Mouse (Mus musculus) ovary, postnatal 14 days (tissue): Measurements from ENCODE around the gene Gm20449.
A peak's percentile ranks its signal among the peaks of the same experiment; 100 is the strongest.
"Not testable (repeated sequence)": the region's sequence is repeated elsewhere in the genome, so short reads cannot be mapped to it uniquely, and the experiment has no call there.

Experiments
- DNase-seq: peaks from one replicate; pipeline ENCODE4 v3.0.0; 2022; ENCODE audit warnings: low spot score

The Gm20449 gene

DNA sequence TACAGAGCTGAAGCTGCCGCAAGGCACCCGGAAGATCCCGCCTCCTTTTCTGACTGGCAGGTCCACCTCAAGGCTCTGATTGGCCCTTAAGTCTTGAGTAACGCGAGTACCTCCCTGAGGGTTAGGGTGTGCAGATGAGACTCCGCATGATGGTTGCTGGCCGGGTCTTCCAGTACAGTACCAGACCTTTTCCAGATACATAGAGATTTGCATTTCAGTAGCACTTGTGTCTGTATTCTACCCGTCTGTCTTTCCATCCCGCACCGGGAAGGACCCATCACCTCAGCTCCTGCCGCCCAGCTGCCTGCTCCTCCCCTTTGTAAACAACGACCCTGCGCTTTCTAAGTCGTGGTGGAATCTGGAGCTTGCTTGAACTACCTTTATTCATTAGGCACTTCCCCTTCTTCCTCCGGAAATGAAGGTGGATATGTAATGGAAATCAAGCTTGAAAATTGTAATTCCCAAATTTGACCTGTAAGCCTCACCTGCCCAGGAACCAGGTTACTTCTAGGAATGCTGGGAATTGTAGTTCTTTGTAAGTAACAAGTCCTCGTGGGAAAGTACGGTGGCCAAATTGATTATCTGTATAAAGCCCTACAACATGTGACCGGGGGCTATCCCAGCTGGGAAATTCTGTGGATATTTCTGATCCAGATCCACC is at the start of gene Gm20449, which contains the start of gene AW146154:
Gene Gm20449 (minus strand): TSS at position 29 of the 661 bp plus-strand sequence.
Gene AW146154 (minus strand): TSS at position 502 of the 661 bp plus-strand sequence.
- DNase-seq, result peak; percentile 98

DNA sequence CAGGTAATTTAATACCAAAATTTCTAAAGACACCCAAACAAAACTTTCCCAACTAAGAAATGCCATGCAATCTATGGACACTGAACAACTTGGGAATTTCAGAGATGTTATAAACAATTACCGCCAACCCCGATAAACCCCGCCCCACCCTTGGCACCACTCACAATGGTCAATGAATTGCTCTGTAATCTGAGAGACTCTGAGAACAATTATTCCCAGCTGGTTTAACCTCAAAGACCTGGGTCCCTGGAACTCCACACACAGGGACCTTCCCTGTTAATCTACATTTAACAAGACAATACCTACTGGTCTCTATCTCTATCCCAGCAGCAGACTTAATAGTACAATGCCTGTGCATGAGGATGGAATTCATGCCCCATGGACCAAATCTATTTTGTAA is 13.5 kb upstream of the Gm20449 start:
- no peak for DNase-seq

DNA sequence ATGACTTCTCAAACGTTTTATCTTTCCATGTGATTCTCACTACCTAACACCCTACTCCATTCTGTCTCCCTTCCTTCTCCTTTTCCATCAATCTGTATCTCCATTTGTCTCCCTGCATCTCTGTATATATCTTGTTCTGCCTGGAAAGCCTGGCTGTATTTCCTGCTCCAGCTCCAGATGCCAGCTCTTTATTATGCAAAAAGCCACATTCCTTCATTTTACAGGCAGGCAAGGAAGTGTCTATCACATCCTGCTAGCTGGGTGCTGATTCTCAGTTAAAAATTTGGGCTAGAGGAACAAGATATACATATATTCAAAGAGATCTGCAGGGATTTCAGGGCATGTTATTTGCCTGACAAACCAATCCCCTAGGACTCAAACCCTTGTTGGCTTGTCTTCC is 13.0 kb upstream of the Gm20449 start:
- no peak for DNase-seq

DNA sequence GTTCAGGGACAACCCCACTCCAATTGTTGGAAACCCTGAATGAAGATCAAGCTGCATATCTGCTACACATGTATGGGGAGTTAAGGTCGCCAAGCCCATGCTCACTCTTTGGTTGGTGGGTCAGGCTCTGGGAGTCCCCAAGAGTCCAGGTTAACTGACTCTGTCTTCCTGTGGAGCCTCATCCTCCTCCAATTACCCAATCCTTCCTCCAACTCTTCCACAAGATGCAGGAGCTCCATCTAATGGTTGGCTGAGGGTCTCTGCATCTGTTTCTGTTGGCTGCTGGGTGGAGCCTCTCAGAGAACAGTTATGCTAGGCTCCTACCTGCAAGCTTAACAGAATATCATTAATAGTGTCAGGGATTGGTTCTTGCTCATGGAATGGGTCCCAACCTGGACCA is 3.2 kb upstream of the Gm20449 start:
- no peak for DNase-seq

GRCm38 (mm10) chr7:41500151-41500934 is 1.1 kb upstream of the Gm20449 start:
- peak; percentile 46 for DNase-seq

GRCm38 (mm10) chr7:41499018-41499388 is 214 bp downstream of the Gm20449 start:
- not testable (repeated sequence) for DNase-seq

DNA sequence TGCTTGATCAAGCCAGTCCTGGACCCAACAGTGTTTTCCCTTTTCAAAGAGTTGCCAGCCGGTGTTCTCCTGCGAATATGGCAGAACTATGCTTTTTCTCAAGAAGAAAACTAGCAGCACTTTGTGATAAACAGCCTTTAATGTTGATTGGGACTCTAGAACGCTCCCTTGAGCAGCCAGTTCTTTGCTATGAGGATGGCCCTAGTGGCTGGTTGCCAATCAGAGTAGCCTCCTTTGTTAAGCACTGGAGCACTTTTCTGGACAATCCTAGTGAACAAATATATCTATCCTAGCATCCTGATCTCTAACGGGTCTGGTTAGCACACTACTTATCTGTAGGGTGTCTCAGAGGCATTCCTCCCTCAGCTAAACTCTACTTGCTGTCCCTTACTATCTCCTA is 753 bp downstream of the Gm20449 start:
- DNase-seq, result not testable (repeated sequence)

DNA sequence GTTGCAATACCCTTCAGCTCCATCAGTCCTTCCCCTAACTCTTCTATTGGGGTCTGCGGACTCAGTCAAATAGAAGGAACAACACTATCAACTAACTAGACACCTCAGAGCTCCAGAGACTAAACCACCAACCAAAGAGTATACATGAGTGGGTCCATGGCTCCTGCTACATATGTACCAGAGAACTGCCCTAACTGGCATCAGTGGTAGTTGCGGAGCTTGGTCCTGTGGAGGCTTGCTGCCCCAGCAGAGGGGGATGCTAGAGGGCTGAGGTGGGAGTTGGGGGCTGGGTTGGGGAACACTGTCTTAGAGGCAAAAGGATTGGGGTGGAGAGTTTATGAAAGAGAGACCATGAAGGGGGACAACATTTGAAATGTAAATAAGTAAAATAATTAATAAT is 1.3 kb downstream of the Gm20449 start:
- no peak for DNase-seq

DNA sequence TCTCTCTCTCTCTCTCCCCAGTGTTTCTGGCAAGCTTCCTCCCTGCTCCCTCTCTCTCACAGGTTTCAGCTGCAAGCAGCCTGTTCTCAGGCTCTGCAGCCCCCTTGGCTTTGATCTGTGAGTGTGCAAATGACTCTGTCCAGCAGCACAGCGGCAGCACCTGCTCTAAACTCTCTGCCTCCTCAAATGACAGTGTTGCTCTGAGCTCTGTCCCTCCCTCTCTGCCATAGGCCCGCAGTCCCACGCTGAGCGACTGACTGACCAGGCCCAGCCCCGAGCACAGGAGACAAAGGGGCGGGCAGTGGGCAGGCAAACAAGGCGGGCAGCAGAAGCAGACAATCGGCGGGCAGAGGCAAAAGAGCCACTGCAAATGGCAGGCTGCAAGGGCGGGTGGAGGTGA is 47.4 kb downstream of the Gm20449 start:
- no peak for DNase-seq

DNA sequence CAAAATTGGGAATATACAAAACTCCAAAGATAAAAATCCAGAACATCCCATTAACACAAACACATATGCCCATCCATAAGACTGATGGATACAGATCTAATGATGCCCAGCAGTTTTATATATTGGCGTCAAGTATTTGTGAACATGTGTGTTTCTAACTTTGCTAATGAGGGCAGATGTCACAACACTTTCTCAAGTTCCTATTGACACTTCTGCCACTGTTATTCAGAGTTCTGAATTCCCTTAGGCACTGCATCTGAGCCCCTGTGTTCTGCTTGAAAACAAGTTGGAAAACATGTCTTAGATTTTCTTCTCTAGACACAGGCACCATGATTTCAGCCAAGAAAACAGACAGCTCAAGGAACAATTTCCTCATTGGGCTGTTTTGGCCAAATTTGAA is 50.6 kb downstream of the Gm20449 start, which contains the start of gene Vmn2r57:
Gene Vmn2r57 (minus strand): TSS at position 101 of the 400 bp plus-strand sequence.
- not testable (repeated sequence) for DNase-seq

- DNase-seq, result no peak
Measured at GRCm38 (mm10) chr7:41394130-41394529, 105.1 kb downstream of the Gm20449 start.

GRCm38 (mm10) chr7:41393048-41393971 is 105.9 kb downstream of the Gm20449 start, which contains the start of gene AI987944:
AI987944 (minus strand) TSS chr7:41393379.
- DNase-seq, result peak; percentile 64
